Mouse (Mus musculus) MEL (cell line): ENCODE measurements around the gene Tmod1. TPM values are rescaled to one million over a fixed set of nuclear protein-coding genes. Genes with fewer than 3 reads are reported as not detected.
A peak's percentile ranks its signal among the peaks of the same experiment; 100 is the strongest.

ENCODE experiments used
- DNase-seq: peaks from one replicate; pipeline ENCODE4 v3.0.0; 2011; ENCODE audit warnings: low read depth, low spot score
- H3K27ac ChIP-seq: 2 replicates; pipeline ENCODE4 v1.5.1; 2012; ENCODE audit warnings: low read depth, mild to moderate bottlenecking, control low read depth, low read length, moderate library complexity; ENCODE audit not compliant: control insufficient read depth
- H3K27me3 ChIP-seq, 2 experiments: fragments of 150-350 bp in 1 of 2; sonication (generic) in 1 of 2; 2 replicates each; pipeline ENCODE4 v1.6.1; 2012; ENCODE audit warnings: low read length in 2 of 2, mild to moderate bottlenecking in 2 of 2, improper control_type of control experiment in 1 of 2, moderate library complexity in 1 of 2; ENCODE audit not compliant: insufficient read depth in 2 of 2, control insufficient read depth in 1 of 2
- H3K36me3 ChIP-seq, 2 experiments: 2 replicates each; pipeline ENCODE4 v1.6.1; 2012 to 2014; ENCODE audit warnings: low read length in 2 of 2, improper control_type of control experiment in 1 of 2, inconsistent platforms in 1 of 2, mild to moderate bottlenecking in 1 of 2; ENCODE audit not compliant: insufficient read depth in 2 of 2, control insufficient read depth in 1 of 2
- H3K4me1 ChIP-seq, 2 experiments: fragments of 150-350 bp in 1 of 2; sonication (generic) in 1 of 2; 2 replicates each; pipeline ENCODE4 v1.6.1; 2012; ENCODE audit warnings: low read length in 2 of 2, improper control_type of control experiment in 1 of 2, mild to moderate bottlenecking in 1 of 2; ENCODE audit not compliant: insufficient read depth in 2 of 2, control insufficient read depth in 1 of 2
- H3K4me3 ChIP-seq, 2 experiments: fragments of 150-350 bp in 1 of 2; sonication (generic) in 1 of 2; 2 replicates each; pipeline ENCODE4 v1.5.1; 2012; ENCODE audit warnings: low read depth in 2 of 2, low read length in 2 of 2, mild to moderate bottlenecking in 2 of 2, moderate library complexity in 2 of 2, control low read depth in 1 of 2, improper control_type of control experiment in 1 of 2; ENCODE audit not compliant: control insufficient read depth in 1 of 2, insufficient read depth in 1 of 2
- H3K79me2 ChIP-seq: 2 replicates; pipeline ENCODE4 v1.6.1; 2012; ENCODE audit warnings: mild to moderate bottlenecking, low read length, moderate library complexity; ENCODE audit not compliant: control insufficient read depth, poor library complexity, insufficient read depth
- H3K9ac ChIP-seq: 2 replicates; pipeline ENCODE4 v1.6.1; 2012; ENCODE audit warnings: low read depth, mild to moderate bottlenecking, control low read depth, low read length, moderate library complexity; ENCODE audit not compliant: control insufficient read depth, poor library complexity, severe bottlenecking
- H3K9me3 ChIP-seq: fragments of 150-350 bp; sonication (generic); replicated peaks from 2 replicates; pipeline ENCODE4 v1.6.1; 2012; ENCODE audit warnings: mild to moderate bottlenecking, low read length, improper control_type of control experiment, moderate library complexity; ENCODE audit not compliant: insufficient read depth
- BHLHE40 ChIP-seq: IDR thresholded peaks from 2 replicates; pipeline ENCODE4 v1.6.1; 2012; ENCODE audit warnings: low read depth, mild to moderate bottlenecking, inconsistent platforms, low read length, improper control_type of control experiment, borderline replicate concordance
- CHD1 ChIP-seq: IDR thresholded peaks from 2 replicates; pipeline ENCODE4 v1.6.1; 2012; ENCODE audit warnings: low read depth, mild to moderate bottlenecking, inconsistent platforms, low read length, improper control_type of control experiment
- CTCF ChIP-seq, 3 experiments: IDR thresholded peaks in 2 of 3; conservative IDR thresholded peaks in 1 of 3; 2 replicates each; pipeline ENCODE4 v1.5.1; 2011 to 2012; ENCODE audit warnings: low read length in 3 of 3, low read depth in 2 of 3, mild to moderate bottlenecking in 2 of 3, improper control_type of control experiment in 1 of 3, inconsistent platforms in 1 of 3, mixed read lengths in 1 of 3, moderate library complexity in 1 of 3; ENCODE audit not compliant: control insufficient read depth in 1 of 3, insufficient read depth in 1 of 3, poor library complexity in 1 of 3, severe bottlenecking in 1 of 3
- E2F4 ChIP-seq: IDR thresholded peaks from 2 replicates; pipeline ENCODE4 v1.6.1; 2011; ENCODE audit warnings: low read depth, low read length, improper control_type of control experiment, borderline replicate concordance
- ELF1 ChIP-seq: IDR thresholded peaks from 2 replicates; pipeline ENCODE4 v1.6.1; 2014; ENCODE audit warnings: low read depth, mild to moderate bottlenecking, inconsistent platforms, low read length, improper control_type of control experiment, moderate library complexity
- EP300 ChIP-seq, 2 experiments: IDR thresholded peaks; 2 replicates each; pipeline ENCODE4 v1.6.1; 2011; ENCODE audit warnings: improper control_type of control experiment in 2 of 2, low read length in 2 of 2, low read depth in 1 of 2, mild to moderate bottlenecking in 1 of 2
- ETS1 ChIP-seq: IDR thresholded peaks from 2 replicates; pipeline ENCODE4 v1.6.1; 2012; ENCODE audit warnings: low read depth, mild to moderate bottlenecking, inconsistent platforms, low read length, improper control_type of control experiment, moderate library complexity
- GABPA ChIP-seq: IDR thresholded peaks from 2 replicates; pipeline ENCODE4 v1.6.1; 2012; ENCODE audit warnings: low read depth, mild to moderate bottlenecking, inconsistent platforms, low read length, improper control_type of control experiment, moderate library complexity
- HCFC1 ChIP-seq: IDR thresholded peaks from 2 replicates; pipeline ENCODE4 v1.6.1; 2012; ENCODE audit warnings: low read depth, mild to moderate bottlenecking, inconsistent platforms, low read length, improper control_type of control experiment, moderate library complexity
- MAX ChIP-seq: IDR thresholded peaks from 2 replicates; pipeline ENCODE4 v1.6.1; 2011; ENCODE audit warnings: low read length, improper control_type of control experiment
- MAZ ChIP-seq: IDR thresholded peaks from 2 replicates; pipeline ENCODE4 v1.6.1; 2012; ENCODE audit warnings: low read depth, mild to moderate bottlenecking, inconsistent platforms, low read length, improper control_type of control experiment
- MXI1 ChIP-seq: IDR thresholded peaks from 2 replicates; pipeline ENCODE4 v1.6.1; 2011; ENCODE audit warnings: mild to moderate bottlenecking, low read depth, low read length, improper control_type of control experiment
- MYC ChIP-seq: IDR thresholded peaks from 2 replicates; pipeline ENCODE4 v1.6.1; 2011; ENCODE audit warnings: low read depth, mild to moderate bottlenecking, low read length, improper control_type of control experiment, moderate library complexity
- NELFE ChIP-seq: IDR thresholded peaks from 2 replicates; pipeline ENCODE4 v1.6.1; 2011; ENCODE audit warnings: low read depth, low read length, improper control_type of control experiment
- NRF1 ChIP-seq: IDR thresholded peaks from 2 replicates; pipeline ENCODE4 v1.6.1; 2014; ENCODE audit warnings: low read depth, mild to moderate bottlenecking, inconsistent platforms, low read length, improper control_type of control experiment, moderate library complexity; ENCODE audit not compliant: poor library complexity, insufficient read depth, severe bottlenecking
- POLR2A ChIP-seq, 2 experiments: IDR thresholded peaks; 2 replicates each; pipeline ENCODE4 v1.6.1; 2011 to 2012; ENCODE audit warnings: low read length in 2 of 2, mild to moderate bottlenecking in 2 of 2, control low read depth in 1 of 2, improper control_type of control experiment in 1 of 2, low read depth in 1 of 2, moderate library complexity in 1 of 2; ENCODE audit not compliant: control insufficient read depth in 1 of 2, insufficient read depth in 1 of 2, poor library complexity in 1 of 2
- POLR2AphosphoS5 ChIP-seq: IDR thresholded peaks from 2 replicates; pipeline ENCODE4 v1.6.1; 2012; ENCODE audit warnings: low read depth, borderline replicate concordance, mild to moderate bottlenecking, inconsistent platforms, low read length, moderate library complexity, mixed read lengths
- RAD21 ChIP-seq: IDR thresholded peaks from 2 replicates; pipeline ENCODE4 v1.6.1; 2011; ENCODE audit warnings: mild to moderate bottlenecking, low read depth, low read length, improper control_type of control experiment
- SIN3A ChIP-seq: IDR thresholded peaks from 2 replicates; pipeline ENCODE4 v1.6.1; 2012; ENCODE audit warnings: low read length, improper control_type of control experiment, inconsistent platforms
- SMC3 ChIP-seq: IDR thresholded peaks from 2 replicates; pipeline ENCODE4 v1.6.1; 2011; ENCODE audit warnings: low read depth, low read length, improper control_type of control experiment
- TBP ChIP-seq: IDR thresholded peaks from 2 replicates; pipeline ENCODE4 v1.8.0; 2011; ENCODE audit warnings: low read depth, low read length, improper control_type of control experiment
- TCF12 ChIP-seq: IDR thresholded peaks from 2 replicates; pipeline ENCODE4 v1.6.1; 2014; ENCODE audit warnings: low read depth, mild to moderate bottlenecking, inconsistent platforms, low read length, improper control_type of control experiment, moderate library complexity
- UBTF ChIP-seq: IDR thresholded peaks from 2 replicates; pipeline ENCODE4 v1.6.1; 2012; ENCODE audit warnings: low read depth, mild to moderate bottlenecking, inconsistent platforms, low read length, improper control_type of control experiment, moderate library complexity, borderline replicate concordance; ENCODE audit not compliant: insufficient read depth
- USF1 ChIP-seq: IDR thresholded peaks from 2 replicates; pipeline ENCODE4 v1.6.1; 2014; ENCODE audit warnings: low read depth, mild to moderate bottlenecking, inconsistent platforms, low read length, improper control_type of control experiment, moderate library complexity
- ZC3H11A ChIP-seq: IDR thresholded peaks from 2 replicates; pipeline ENCODE4 v1.6.1; 2012; ENCODE audit warnings: low read depth, mild to moderate bottlenecking, inconsistent platforms, low read length, improper control_type of control experiment
- ZKSCAN1 ChIP-seq: IDR thresholded peaks from 2 replicates; pipeline ENCODE4 v1.6.1; 2012; ENCODE audit warnings: low read depth, mild to moderate bottlenecking, inconsistent platforms, low read length, improper control_type of control experiment, moderate library complexity
- ZNF384 ChIP-seq: IDR thresholded peaks from 2 replicates; pipeline ENCODE4 v1.6.1; 2012; ENCODE audit warnings: low read depth, mild to moderate bottlenecking, inconsistent platforms, low read length, improper control_type of control experiment
- polyA plus RNA-seq, 2 experiments: library from polyadenylated mRNA; stranded (reverse) in 1 of 2; unstranded in 1 of 2; fragments of >175 nt in 1 of 2; fragments of >200 nt in 1 of 2; gene quantifications; 2 replicates each; pipeline versions ENCODE4 v1.2.1 to v1.2.4; 2012; ENCODE audit warnings: low replicate concordance in 2 of 2, low read depth in 1 of 2; ENCODE audit not compliant: insufficient read length in 2 of 2, insufficient read depth in 1 of 2, missing spikeins in 1 of 2
- total RNA-seq: library from RNA; depleted of rRNA; stranded (reverse); fragments of 300-350 nt; gene quantifications from 2 replicates; pipeline ENCODE4 v1.2.3, GENCODE M21; 2012

Tmod1 gene
- total and polyA plus RNA-seq, 3 experiments = 2.3 to 8.1 TPM; not detected in 1

DNA sequence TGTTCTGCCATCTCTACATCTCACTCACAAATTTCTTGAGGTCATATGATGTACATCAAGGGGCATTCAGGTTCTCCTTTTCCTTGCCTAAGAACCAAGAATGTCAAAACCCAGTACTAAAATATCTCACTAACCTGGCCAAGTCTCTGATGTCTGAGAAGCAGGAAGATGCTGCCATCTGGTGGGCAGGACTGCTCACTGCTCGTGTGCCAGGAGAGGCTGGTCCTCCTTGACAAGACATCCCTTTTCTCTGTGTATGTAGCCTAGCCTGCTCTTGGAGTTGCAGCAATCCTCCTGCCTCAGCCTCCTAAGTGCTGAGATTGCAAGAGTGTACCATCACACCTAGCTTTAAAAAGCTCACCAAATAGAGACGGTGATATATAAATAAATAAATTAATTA is 87.8 kb downstream of the Tmod1 start:
- DNase-seq = peak; percentile 81
- TF ChIP-seq ELF1 (no peak), CTCF (IDR thresholded peaks at IDR 0.05 in 2 of 3, conservative IDR thresholded peaks at IDR 0.05 in 1 of 3; ENCODE audit: control insufficient read depth in 1 of 3, insufficient read depth in 1 of 3, low read depth in 2 of 3, low read length in 3 of 3, poor library complexity in 1 of 3, severe bottlenecking in 1 of 3) (peak; percentile 88 to 96 (median 96)), NRF1 (no peak), BHLHE40 (no peak), UBTF (no peak), SIN3A (peak; percentile 32; the same call in 1 of the 2 replicates), SMC3 (peak; percentile 91), NELFE (no peak), ZC3H11A (peak; percentile 88), MYC (0 out of 2 replicates have a peak, but pooled peaks have one; percentile 30), ZKSCAN1 (no peak), ETS1 (no peak), USF1 (no peak), CHD1 (no peak), RAD21 (peak; percentile 91), ZNF384 (no peak)
- no peak overlapping the region for H3K9ac ChIP-seq
- peaks cover 0 to 13% of the 10 kb centered on the region in 2 experiments; a peak in 2 of 4 replicates for H3K36me3 ChIP-seq
- no peaks in the 10 kb centered on the region for H3K4me1 ChIP-seq
- no peaks in the 10 kb centered on the region for H3K9me3 ChIP-seq
- no peak overlapping the region for H3K27ac ChIP-seq
- H3K79me2 ChIP-seq = no peaks in the 10 kb centered on the region
- no peak overlapping the region for H3K4me3 ChIP-seq
- no peaks in the 10 kb centered on the region for H3K27me3 ChIP-seq

GRCm38 (mm10) chr4:46129311-46130004 is 90.7 kb downstream of the Tmod1 start:
- no peak for DNase-seq
- TF ChIP-seq CHD1 = no peak
- TF ChIP-seq HCFC1 = no peak
- TF ChIP-seq E2F4 = no peak
- TF ChIP-seq EP300 (IDR thresholded peaks at IDR 0.05; ENCODE audit: low read depth in 1 of 2, low read length in 2 of 2) = no peak
- TF ChIP-seq GABPA = no peak
- TF ChIP-seq NRF1 = no peak
- TF ChIP-seq POLR2AphosphoS5 = no peak
- TF ChIP-seq ZKSCAN1 = no peak
- TF ChIP-seq BHLHE40 = no peak
- TF ChIP-seq UBTF = no peak
- TF ChIP-seq POLR2A (IDR thresholded peaks at IDR 0.05; ENCODE audit: control insufficient read depth in 1 of 2, insufficient read depth in 1 of 2, low read depth in 1 of 2, low read length in 2 of 2, poor library complexity in 1 of 2) = no peak
- no peak for TF ChIP-seq ETS1
- TF ChIP-seq TBP = no peak
- TF ChIP-seq MAZ = no peak
- TF ChIP-seq MYC = no peak
- no peak for TF ChIP-seq TCF12
- TF ChIP-seq ZC3H11A = no peak
- no peak for TF ChIP-seq MAX
- no peak for TF ChIP-seq MXI1
- TF ChIP-seq SIN3A = no peak
- no peak overlapping the region for H3K9ac ChIP-seq
- H3K36me3 ChIP-seq = peaks cover 0 to 6% of the 10 kb centered on the region in 2 experiments; a peak in 2 of 4 replicates
- H3K79me2 ChIP-seq = no peaks in the 10 kb centered on the region
- no peaks in the 10 kb centered on the region for H3K9me3 ChIP-seq
- no peaks in the 10 kb centered on the region for H3K27me3 ChIP-seq
- H3K4me1 ChIP-seq = no peaks in the 10 kb centered on the region
- H3K4me3 ChIP-seq = no peak overlapping the region
- H3K27ac ChIP-seq = no peak overlapping the region
